Mouse (Mus musculus): ENCODE results near the gene Cacna1d. TPM values are rescaled to one million over a fixed set of nuclear protein-coding genes. Genes with fewer than 3 reads are reported as not detected.

Gene Cacna1d
- polyA plus RNA-seq, 2 experiments: 4.9 to 13.0 TPM

- DNase-seq (ENCODE audit: low spot score): peak; percentile 18
- Histone ChIP-seq H3K27ac (replicated peaks; ENCODE audit: low read depth, low read length) (peak overlapping the region; percentile 26; the same call in 1 of the 2 replicates), H3K9ac (ENCODE audit: low read depth, low read length, severe bottlenecking) (peak overlapping the region; percentile 80), H3K4me3 (replicated peaks; ENCODE audit: low read length) (peak overlapping the region; percentile 63), H3K27me3 (ENCODE audit: control insufficient read depth, insufficient read depth, low read length) (no peaks in the 10 kb centered on the region), H3K4me1 (ENCODE audit: control insufficient read depth, insufficient read depth, low read length) (peaks cover 15% of the 10 kb centered on the region; the same call in 1 of the 2 replicates), H3K9me3 (ENCODE audit: control insufficient read depth, low read length) (no peaks in the 10 kb centered on the region), H3K4me2 (replicated peaks; ENCODE audit: low read depth, low read length, severe bottlenecking) (peak overlapping the region; percentile 96), H3K36me3 (ENCODE audit: control insufficient read depth, insufficient read depth, low read length) (no peaks in the 10 kb centered on the region)
- no peak for TF ChIP-seq POLR2A (IDR thresholded peaks at IDR 0.05; ENCODE audit: borderline replicate concordance, extremely low read depth, insufficient read depth, insufficient read length)
- peak; percentile 46 for ATAC-seq (ENCODE audit: low FRiP score, low read depth)
- WGBS: under 1% methylated on average over 61 of the region's 114 CpGs
These were observed 137.7 kb downstream of the Cacna1d start for GRCm38 (mm10) chr14:30353291-30354126.

GRCm38 (mm10) chr14:30352951-30353270, 138.3 kb downstream of the Cacna1d start:
- Histone ChIP-seq H3K36me3 (ENCODE audit: control insufficient read depth, insufficient read depth, low read length) (no peaks in the 10 kb centered on the region), H3K27ac (replicated peaks; ENCODE audit: low read depth, low read length) (no peak overlapping the region), H3K4me3 (replicated peaks; ENCODE audit: low read length) (peak overlapping the region; percentile 42), H3K27me3 (ENCODE audit: control insufficient read depth, insufficient read depth, low read length) (no peaks in the 10 kb centered on the region), H3K9me3 (ENCODE audit: control insufficient read depth, low read length) (no peaks in the 10 kb centered on the region), H3K4me2 (replicated peaks; ENCODE audit: low read depth, low read length, severe bottlenecking) (peak overlapping the region; percentile 96), H3K4me1 (ENCODE audit: control insufficient read depth, insufficient read depth, low read length) (peaks cover 15% of the 10 kb centered on the region; the same call in 1 of the 2 replicates), H3K9ac (ENCODE audit: low read depth, low read length, severe bottlenecking) (peak overlapping the region; percentile 80)
- ATAC-seq (ENCODE audit: low FRiP score, low read depth): no peak
- no peak for TF ChIP-seq POLR2A (IDR thresholded peaks at IDR 0.05; ENCODE audit: borderline replicate concordance, extremely low read depth, insufficient read depth, insufficient read length)
- under 1% methylated on average over 10 of the region's 10 CpGs for WGBS
- DNase-seq (ENCODE audit: low spot score): no peak

DNA sequence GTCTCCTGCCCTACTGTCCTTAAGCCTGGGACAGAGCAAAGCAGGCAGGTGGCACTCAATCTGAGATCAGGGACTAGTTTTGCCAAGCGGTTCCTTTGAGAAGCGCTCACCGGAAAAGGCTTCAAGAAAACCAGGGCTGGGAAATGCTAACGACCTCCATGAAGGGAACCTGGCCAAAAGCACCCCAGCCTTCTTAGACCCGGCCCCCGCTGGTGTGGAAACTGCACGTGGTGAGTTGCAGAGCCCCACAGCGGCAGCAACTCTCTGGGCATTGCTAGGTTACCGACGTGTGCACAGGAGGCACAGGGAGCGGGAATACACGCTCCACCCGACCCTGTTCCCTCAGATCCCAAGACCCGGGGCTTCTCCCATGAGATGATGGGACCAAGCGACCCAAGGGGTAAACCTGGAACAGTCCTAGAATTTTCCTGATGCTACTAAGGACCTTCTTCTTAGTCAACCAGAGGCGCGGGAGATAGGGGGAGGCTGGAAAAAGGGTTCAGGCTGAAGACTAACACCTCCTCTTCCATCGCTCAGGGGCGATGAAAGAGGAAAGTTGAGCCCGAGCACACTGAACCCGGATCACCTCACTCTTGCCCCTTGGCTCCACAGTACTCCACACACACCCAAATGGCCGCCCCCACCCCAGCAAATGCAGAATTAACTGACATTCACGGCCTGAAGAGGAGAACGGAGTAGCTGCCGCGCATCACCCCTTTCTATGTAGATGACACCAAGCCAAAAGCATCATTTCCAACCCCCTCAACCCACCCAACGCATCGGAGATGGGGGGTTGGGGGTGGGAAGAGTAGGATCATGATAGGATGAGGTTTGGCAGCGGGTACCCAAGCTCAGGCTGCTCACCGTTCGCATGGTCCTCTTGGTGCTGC, 138.9 kb downstream of the Cacna1d start:
- peak overlapping the region; percentile 96 for H3K4me2 ChIP-seq (replicated peaks; ENCODE audit: low read depth, low read length, severe bottlenecking)
- no peaks in the 10 kb centered on the region for H3K27me3 ChIP-seq (ENCODE audit: control insufficient read depth, insufficient read depth, low read length)
- ATAC-seq (ENCODE audit: low FRiP score, low read depth) (no peak), DNase-seq (ENCODE audit: low spot score) (peak; percentile 32)
- WGBS: 4% methylated on average over 31 of the region's 31 CpGs
- no peaks in the 10 kb centered on the region for H3K36me3 ChIP-seq (ENCODE audit: control insufficient read depth, insufficient read depth, low read length)
- no peak overlapping the region for H3K27ac ChIP-seq (replicated peaks; ENCODE audit: low read depth, low read length)
- H3K4me1 ChIP-seq (ENCODE audit: control insufficient read depth, insufficient read depth, low read length): peaks cover 16% of the 10 kb centered on the region; the same call in 1 of the 2 replicates
- no peaks in the 10 kb centered on the region for H3K9me3 ChIP-seq (ENCODE audit: control insufficient read depth, low read length)
- peak overlapping the region; percentile 80 for H3K9ac ChIP-seq (ENCODE audit: low read depth, low read length, severe bottlenecking)
- TF ChIP-seq POLR2A (IDR thresholded peaks at IDR 0.05; ENCODE audit: borderline replicate concordance, extremely low read depth, insufficient read depth, insufficient read length): no peak
- peak overlapping the region; percentile 42 for H3K4me3 ChIP-seq (replicated peaks; ENCODE audit: low read length)

DNA sequence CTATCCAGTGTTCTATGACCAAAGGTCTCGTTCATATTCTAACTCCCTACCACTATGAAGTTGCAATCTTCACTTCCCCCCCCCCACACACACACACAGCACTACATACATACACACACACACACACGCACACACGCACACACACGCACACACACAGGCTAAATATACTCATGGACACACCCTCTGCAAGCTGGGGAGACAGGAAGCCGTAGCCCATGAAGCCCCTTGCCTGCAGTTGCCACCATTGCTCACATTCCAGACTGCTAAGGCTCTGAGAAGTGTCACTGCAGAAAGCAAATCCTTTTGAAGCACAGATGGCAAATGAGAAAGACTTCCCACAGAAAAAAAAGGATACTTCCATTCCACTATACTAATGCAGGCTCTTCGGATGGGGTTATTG, 141.0 kb downstream of the Cacna1d start:
- ATAC-seq (ENCODE audit: low FRiP score, low read depth): no peak
- Histone ChIP-seq H3K9ac (ENCODE audit: low read depth, low read length, severe bottlenecking) (no peak overlapping the region), H3K4me2 (replicated peaks; ENCODE audit: low read depth, low read length, severe bottlenecking) (no peak overlapping the region), H3K9me3 (ENCODE audit: control insufficient read depth, low read length) (no peaks in the 10 kb centered on the region), H3K27ac (replicated peaks; ENCODE audit: low read depth, low read length) (no peak overlapping the region), H3K27me3 (ENCODE audit: control insufficient read depth, insufficient read depth, low read length) (no peaks in the 10 kb centered on the region), H3K4me1 (ENCODE audit: control insufficient read depth, insufficient read depth, low read length) (peaks cover 30% of the 10 kb centered on the region), H3K4me3 (replicated peaks; ENCODE audit: low read length) (no peak overlapping the region), H3K36me3 (ENCODE audit: control insufficient read depth, insufficient read depth, low read length) (no peaks in the 10 kb centered on the region)
- DNase-seq (ENCODE audit: low spot score): no peak
- TF ChIP-seq POLR2A (IDR thresholded peaks at IDR 0.05; ENCODE audit: borderline replicate concordance, extremely low read depth, insufficient read depth, insufficient read length): no peak
- WGBS: 78% methylated on average over 6 of the region's 6 CpGs

All from limb, embryonic 14.5 days (tissue).